ENCODE assay signal across 14 mouse cellular contexts in the genomic region with DNA sequence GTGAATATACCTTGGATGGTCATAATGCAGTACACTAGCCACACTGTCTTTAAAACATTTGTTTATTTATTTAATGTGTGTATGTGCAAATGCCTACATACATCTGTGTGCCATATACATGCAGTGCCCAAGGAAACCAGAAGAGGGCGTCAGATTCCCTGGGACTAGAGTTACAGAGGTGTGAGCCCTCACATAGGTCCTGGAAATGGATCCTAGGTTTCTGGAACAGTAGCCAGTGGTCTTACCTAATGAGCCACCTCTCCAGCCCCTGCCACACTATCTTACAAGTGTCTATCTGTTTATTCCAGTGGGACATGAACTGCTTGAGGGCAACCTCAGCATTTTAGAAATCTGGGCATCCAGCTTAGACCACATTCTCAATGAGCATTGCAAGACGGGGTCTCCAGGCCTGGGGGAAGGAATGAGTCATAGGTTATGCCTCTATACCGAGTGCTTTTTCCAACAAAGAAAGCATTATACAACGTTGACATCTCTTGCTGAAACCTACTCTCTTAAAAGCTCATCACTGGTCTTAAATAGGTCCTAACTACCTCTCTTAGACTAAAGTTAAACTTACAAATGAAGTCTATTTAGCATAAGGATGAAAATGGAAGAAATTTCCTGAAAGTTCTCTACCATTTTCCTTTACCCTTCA.
DNase-seq lines count a peak whose midpoint lies in the region; ATAC-seq and TF ChIP-seq lines count a peak whose summit lies in the region.
"Had no signal": no experiment of that assay in that cellular context is flagged by ENCODE, and none has a peak within 500 bp of the region (broad histone marks: within the 10 kb centered on the region; RNA-seq: fewer than 3 reads in every experiment).

No protein-coding gene starts in this region.

- WGBS in hindbrain, embryonic 13.5 days = 66% methylated on average over 4 of the region's 4 CpGs

- H3K27me3 ChIP-seq in ES-Bruce4 (ENCODE audit: control insufficient read depth, insufficient read depth, low read length, poor library complexity, severe bottlenecking) = no peaks in the 10 kb centered on the region
- H3K27me3 ChIP-seq in hindbrain, embryonic 13.5 days = no peaks in the 10 kb centered on the region
- H3K27me3 ChIP-seq: stomach, embryonic 15.5 days had no signal

- no peak for ATAC-seq in hindbrain, embryonic 13.5 days (ENCODE audit: low FRiP score)

- no peak overlapping the region for H3K4me2 ChIP-seq in hindbrain, embryonic 13.5 days
- H3K4me2 ChIP-seq: stomach, embryonic 15.5 days had no signal

- TF ChIP-seq POLR2A in ES-Bruce4 (IDR thresholded peaks at IDR 0.05; ENCODE audit: insufficient read depth, low read length) = no peak

- TF ChIP-seq CTCF in layer of hippocampus, adult 2 months (conservative IDR thresholded peaks at IDR 0.05) = peak; percentile 53
- TF ChIP-seq CTCF in ES-Bruce4 (IDR thresholded peaks at IDR 0.05; ENCODE audit: low read depth, low read length) = peak; percentile 26

- H3K36me3 ChIP-seq in ES-Bruce4 (ENCODE audit: control insufficient read depth, insufficient read depth, low read length, poor library complexity, severe bottlenecking) = no peaks in the 10 kb centered on the region
- H3K36me3 ChIP-seq in hindbrain, embryonic 13.5 days = no peaks in the 10 kb centered on the region
- H3K36me3 ChIP-seq: stomach, embryonic 15.5 days had no signal

- no peaks in the 10 kb centered on the region for H3K9me3 ChIP-seq in ES-Bruce4 (replicated peaks; ENCODE audit: control insufficient read depth, insufficient read depth, low read length, poor library complexity, severe bottlenecking)
- H3K9me3 ChIP-seq in hindbrain, embryonic 13.5 days = no peaks in the 10 kb centered on the region
- H3K9me3 ChIP-seq: stomach, embryonic 15.5 days had no signal

- H3K27ac ChIP-seq in layer of hippocampus, adult 2 months = peak overlapping the region; percentile 63; the same call in 1 of the 2 replicates
- no peak overlapping the region for H3K27ac ChIP-seq in ES-Bruce4 (ENCODE audit: insufficient read depth, low read length)
- no peak overlapping the region for H3K27ac ChIP-seq in hindbrain, embryonic 13.5 days
- H3K27ac ChIP-seq: stomach, embryonic 15.5 days had no signal

- H3K4me3 ChIP-seq in layer of hippocampus, adult 2 months = no peak overlapping the region
- no peak overlapping the region for H3K4me3 ChIP-seq in ES-Bruce4 (ENCODE audit: low read depth, low read length)
- H3K4me3 ChIP-seq in hindbrain, embryonic 13.5 days = no peak overlapping the region
- H3K4me3 ChIP-seq: myocyte; stomach, embryonic 15.5 days had no signal

- H3K9ac ChIP-seq in ES-Bruce4 (ENCODE audit: low read depth, poor library complexity, severe bottlenecking) = no peak overlapping the region
- H3K9ac ChIP-seq in hindbrain, embryonic 13.5 days = no peak overlapping the region
- H3K9ac ChIP-seq: stomach, embryonic 15.5 days had no signal

- no peak for DNase-seq in layer of hippocampus, adult 2 months (ENCODE audit: low spot score in 2 of 2)
- DNase-seq in layer of hippocampus, adult 18-20 months (ENCODE audit: low spot score in 2 of 2) = no peak
- peak; percentile 65 for DNase-seq in R1 (ENCODE audit: low read depth, low spot score)
- peak; percentile 43 for DNase-seq in naive thymus-derived CD4-positive, alpha-beta T cell, adult 2 months (ENCODE audit: low read depth)
- no peak for DNase-seq in layer of hippocampus, adult 9-10 months (ENCODE audit: low spot score)
- DNase-seq: adrenal gland, postnatal 14 days; heart, postnatal 36 days; lung, adult 2 months; right cerebral cortex, postnatal 4 days; thymus, postnatal 4 days had no signal

- no peak for TF ChIP-seq EP300 in ES-Bruce4 (IDR thresholded peaks at IDR 0.05; ENCODE audit: insufficient read depth, low read depth, low read length)

- H3K4me1 ChIP-seq in ES-Bruce4 (ENCODE audit: control insufficient read depth, insufficient read depth, low read length) = no peaks in the 10 kb centered on the region
- peaks cover 12% of the 10 kb centered on the region for H3K4me1 ChIP-seq in hindbrain, embryonic 13.5 days (replicated peaks)
- H3K4me1 ChIP-seq: stomach, embryonic 15.5 days had no signal

Comparison
In these comparisons a context has a peak if more than half of its experiments do, and no peak if none do; other contexts are left out.
1. DNase-seq: peak in R1 (single experiment) and naive thymus-derived CD4-positive, alpha-beta T cell, adult 2 months (single experiment); none in layer of hippocampus, adult 2 months (0 of 2), layer of hippocampus, adult 18-20 months (0 of 2) and layer of hippocampus, adult 9-10 months (single experiment).